Mouse (Mus musculus) Muller cell, postnatal 12 days (primary cell): ENCODE measurements around the gene Rcn1.

ENCODE experiments used
- DNase-seq: peaks from one replicate; pipeline ENCODE4 v3.0.0-alpha.2; 2015; ENCODE audit errors: inconsistent ontology term

Rcn1 gene

GRCm38 (mm10) chr2:105394375-105394774 lies 4.7 kb downstream of the Rcn1 start:
- no peak for DNase-seq

- no peak for DNase-seq
Observed at GRCm38 (mm10) chr2:105392514-105392913, 6.6 kb downstream of the Rcn1 start.

DNA sequence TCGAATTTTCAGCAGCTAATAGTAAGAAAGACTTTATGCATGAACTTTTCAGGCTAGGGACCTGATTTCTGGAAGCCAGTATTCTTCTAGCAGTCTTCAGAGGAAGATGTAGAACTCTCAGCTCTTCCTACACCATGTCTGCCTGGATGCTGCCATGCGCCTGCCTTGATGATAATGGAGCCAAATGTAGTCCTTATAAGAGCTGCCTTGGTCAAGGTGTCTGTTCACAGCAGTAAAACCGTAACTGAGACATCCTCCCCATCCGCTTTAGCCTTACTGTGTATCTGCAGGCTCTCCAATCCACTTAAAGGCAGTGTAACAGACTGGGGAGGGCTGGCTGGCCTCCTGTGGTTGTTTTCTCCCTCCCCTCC lies 7.7 kb downstream of the Rcn1 start:
- no peak for DNase-seq

- no peak for DNase-seq
Observed at GRCm38 (mm10) chr2:105390653-105391413, 8.3 kb downstream of the Rcn1 start.

DNA sequence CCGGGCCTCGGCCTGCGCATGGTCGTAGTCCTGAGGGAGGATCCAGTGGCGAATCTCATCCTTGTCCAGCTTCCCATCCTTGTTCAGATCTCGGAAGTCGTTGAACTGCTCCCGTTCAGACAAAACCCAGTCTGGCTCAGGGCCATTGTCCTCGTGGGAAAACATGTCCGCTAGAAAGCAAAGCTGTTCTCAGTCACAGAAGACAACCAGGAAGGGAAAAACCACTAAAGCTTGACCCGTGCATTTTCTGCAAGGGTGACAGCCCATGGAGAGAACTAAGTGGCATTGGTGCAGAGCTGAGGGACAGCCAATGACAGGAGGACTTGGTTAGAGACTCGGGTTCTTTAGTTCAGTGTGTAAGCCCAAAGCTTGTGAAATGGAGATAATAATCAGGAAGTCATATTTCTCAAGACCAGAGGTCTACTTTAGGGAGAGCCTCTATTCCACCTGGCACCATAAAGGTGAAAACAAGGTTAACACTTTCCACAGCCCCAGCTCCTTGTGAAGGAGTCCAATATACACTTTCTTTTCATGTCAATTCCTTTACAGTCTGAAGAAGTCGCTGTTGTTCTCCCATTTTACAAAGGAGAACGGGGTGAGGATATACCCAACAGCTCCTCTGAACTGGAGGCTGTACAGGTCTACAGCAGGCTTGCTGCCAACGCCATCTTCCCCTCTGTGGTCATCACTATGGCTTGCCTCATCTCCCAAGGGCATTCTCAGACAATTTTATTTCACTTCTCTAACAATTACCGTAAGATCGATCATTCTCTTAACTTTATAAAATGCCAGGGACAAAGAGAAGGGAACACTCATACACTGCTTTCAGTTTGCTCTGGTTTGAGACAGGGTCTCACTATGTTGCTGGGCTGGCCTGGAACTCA lies 9.9 kb downstream of the Rcn1 start:
- no peak for DNase-seq

DNA sequence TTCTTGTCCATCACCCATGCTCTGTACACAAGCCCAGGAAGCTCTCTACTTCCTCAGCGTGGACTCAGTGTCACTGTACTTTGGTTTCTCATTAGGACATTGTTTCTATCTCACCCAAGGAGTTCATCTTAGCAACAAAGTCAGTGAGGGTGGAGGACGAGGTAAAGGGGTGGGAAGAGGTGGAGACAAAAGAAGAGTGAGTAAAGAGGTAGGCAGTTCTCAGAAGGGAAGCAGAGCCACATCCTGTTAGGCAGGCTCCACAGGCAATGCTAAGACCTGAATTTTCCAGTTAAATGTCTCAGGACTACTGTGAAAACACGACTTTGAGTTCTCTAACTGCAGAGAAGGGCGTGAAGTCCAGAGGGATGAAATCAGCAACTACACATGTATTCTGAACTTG lies 12.7 kb downstream of the Rcn1 start:
- no peak for DNase-seq

- no peak for DNase-seq
Observed at GRCm38 (mm10) chr2:105384998-105385397, 14.1 kb downstream of the Rcn1 start.

- no peak for DNase-seq
Observed at GRCm38 (mm10) chr2:105383063-105383462, 16.1 kb downstream of the Rcn1 start.

GRCm38 (mm10) chr2:105380757-105381319 lies 18.3 kb downstream of the Rcn1 start:
- DNase-seq = no peak

DNA sequence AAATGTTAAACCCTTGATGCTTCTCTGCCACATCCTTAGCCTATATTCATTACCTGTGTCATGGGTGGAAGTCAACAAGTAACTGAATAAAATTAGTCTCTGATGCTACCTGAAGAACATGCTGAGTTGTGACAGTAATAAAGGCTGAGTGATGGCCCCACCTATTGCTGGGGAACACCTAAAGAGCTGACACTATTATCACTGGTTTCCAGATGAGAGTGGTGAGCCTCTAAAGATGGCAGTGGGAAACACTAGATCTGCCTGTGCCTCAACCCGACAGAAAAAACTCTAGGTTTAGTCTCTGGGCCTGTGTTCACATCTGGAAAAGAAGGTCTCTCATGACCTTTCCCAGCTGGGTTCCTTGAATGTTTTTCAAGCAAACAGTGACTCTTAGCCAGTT lies 19.4 kb downstream of the Rcn1 start:
- DNase-seq = no peak

GRCm38 (mm10) chr2:105375705-105376104 lies 23.4 kb downstream of the Rcn1 start:
- no peak for DNase-seq

- DNase-seq = no peak
Observed at GRCm38 (mm10) chr2:105375261-105375660, 23.9 kb downstream of the Rcn1 start.

DNA sequence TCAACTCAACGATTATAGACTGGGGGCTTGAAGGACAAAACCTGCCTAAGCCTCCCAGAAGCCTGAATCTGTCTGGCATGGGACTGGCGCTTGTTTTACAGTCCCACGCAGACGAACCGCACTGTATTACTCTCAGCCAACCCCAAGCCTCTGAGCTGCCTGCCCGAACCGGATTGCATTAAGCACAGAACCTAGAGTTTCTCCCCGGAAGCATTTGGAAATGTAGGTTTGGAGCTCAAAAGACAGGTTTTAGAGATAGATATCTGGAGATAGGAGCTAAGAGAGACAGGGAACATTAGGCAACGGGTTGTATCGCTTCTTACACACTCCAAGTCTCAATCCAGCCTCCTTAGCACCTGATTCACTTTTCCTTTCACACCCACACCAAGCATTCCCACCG lies 25.5 kb downstream of the Rcn1 start:
- DNase-seq = no peak

DNA sequence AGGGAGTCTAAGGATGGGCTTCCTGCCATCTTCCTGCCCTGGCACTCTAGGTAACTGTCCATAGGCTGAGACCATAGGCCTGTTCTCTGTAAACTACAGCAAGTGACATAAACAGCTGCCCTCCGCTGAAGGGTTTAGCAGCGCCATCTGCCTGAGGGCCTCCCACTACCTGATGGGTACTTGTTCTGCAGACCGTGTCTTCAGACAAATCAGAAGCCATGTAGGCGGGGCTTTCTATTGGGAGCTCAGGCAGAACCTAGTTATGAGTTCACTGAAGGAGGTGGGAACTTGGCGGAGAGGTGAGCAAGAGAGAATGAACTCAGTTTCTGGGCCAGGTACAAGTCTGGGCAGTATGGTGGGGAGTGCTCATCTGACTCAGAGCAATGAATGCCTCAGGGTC lies 26.4 kb downstream of the Rcn1 start:
- DNase-seq = no peak

DNA sequence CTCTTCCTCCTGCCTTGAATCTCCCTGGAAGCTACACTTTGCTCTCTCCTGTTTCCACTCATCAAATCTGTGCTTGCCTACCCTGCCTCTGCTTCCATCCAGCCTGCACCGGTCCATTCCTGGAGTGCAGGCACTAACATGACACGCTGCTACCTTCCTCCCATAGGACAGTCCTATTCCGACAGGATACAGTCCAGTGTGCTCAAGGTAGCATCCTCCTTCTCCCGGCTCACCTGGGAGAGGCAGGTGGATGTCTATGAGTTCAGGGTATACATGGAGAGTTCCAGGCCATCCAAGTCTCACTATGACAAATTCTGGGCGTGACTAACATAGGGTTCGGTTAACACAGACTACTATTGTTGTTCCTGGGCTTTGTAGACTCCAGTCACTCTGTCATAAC lies 27.0 kb downstream of the Rcn1 start:
- DNase-seq = no peak

GRCm38 (mm10) chr2:105370698-105371097 lies 28.4 kb downstream of the Rcn1 start:
- no peak for DNase-seq

DNA sequence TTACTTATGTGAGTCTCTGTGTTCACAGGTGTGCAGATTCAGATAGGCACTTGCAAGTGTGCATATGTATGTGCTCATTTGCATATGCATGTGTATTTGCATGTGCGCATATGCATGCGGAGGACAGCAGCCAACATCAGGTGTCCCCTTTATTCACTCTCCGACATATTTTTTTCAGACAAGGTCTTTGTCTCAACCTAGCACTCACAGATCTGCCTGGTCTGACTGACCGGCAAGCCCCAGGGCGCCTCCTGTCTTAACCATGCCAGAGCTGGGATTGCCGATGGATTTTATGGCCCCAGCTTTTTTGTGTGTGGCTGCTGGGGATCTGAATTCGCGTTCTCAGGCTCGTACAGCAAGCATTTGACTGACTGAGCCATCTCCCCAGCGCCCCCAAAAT lies 28.9 kb downstream of the Rcn1 start:
- no peak for DNase-seq

- DNase-seq = no peak
Observed at GRCm38 (mm10) chr2:105367623-105368022, 31.5 kb downstream of the Rcn1 start.

- no peak for DNase-seq
Observed at GRCm38 (mm10) chr2:105358040-105358439, 41.1 kb downstream of the Rcn1 start.

DNA sequence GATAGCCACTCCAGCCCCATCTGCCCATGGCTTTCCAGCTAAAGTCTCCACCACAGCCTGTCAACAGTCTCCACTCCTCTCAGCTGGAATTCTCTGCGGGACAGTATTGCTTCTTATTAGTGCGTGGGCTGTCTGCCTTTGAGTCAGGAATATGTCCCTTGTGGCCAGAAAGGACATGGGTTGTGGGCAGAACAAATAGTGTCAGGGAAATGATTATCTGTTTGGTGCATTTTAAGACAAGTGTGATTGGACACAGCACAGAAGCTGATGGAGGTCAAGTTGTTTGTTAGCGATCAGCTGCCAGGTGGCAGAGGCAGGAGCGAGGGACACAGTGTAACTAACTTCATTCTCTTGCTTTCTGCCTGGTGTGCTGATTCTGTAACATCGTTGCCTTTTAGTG lies 42.3 kb downstream of the Rcn1 start:
- peak; percentile 25 for DNase-seq

GRCm38 (mm10) chr2:105348886-105349285 lies 50.2 kb downstream of the Rcn1 start:
- DNase-seq = no peak

DNA sequence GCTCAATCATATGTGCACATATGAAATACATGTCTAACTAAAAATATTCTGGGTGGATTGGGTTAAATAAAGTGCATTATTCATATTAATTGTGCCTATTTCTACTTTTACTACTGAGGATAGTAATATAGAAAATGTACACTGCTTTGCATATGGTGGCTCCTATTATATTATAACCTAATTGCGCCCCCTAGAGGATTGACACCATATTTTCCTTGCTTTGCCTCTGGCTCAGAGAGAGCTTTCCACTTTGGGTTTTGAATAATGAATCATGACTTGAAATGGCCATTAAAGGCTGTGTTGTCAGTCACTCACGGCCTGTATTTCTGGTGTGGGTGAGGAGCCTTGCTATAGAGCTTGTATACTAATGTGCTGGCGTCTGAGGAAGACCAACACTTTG lies 59.1 kb downstream of the Rcn1 start:
- no peak for DNase-seq
